Mouse (Mus musculus) cerebellum, adult 9-10 months (tissue): Measurements from ENCODE around the gene Slc16a4.

Experiments used
- DNase-seq: peaks from one replicate; pipeline ENCODE4 v3.0.0; 2022

The Slc16a4 gene

GRCm38 (mm10) chr3:107290764-107291381, at the start of gene Slc16a4:
Gene Slc16a4, plus strand, starts transcription at chr3:107291230.
- DNase-seq = no peak

GRCm38 (mm10) chr3:107241389-107242094, 49.5 kb upstream of the Slc16a4 start:
- no peak for DNase-seq

GRCm38 (mm10) chr3:107246876-107247275, 44.2 kb upstream of the Slc16a4 start:
- DNase-seq = no peak

- no peak for DNase-seq
Observed at GRCm38 (mm10) chr3:107249042-107249441, 42.0 kb upstream of the Slc16a4 start.

- DNase-seq = no peak
Observed at GRCm38 (mm10) chr3:107250320-107250719, 40.7 kb upstream of the Slc16a4 start.

GRCm38 (mm10) chr3:107252035-107252434, 39.0 kb upstream of the Slc16a4 start:
- no peak for DNase-seq

- no peak for DNase-seq
Observed at GRCm38 (mm10) chr3:107253925-107254324, 37.1 kb upstream of the Slc16a4 start.

- no peak for DNase-seq
Observed at GRCm38 (mm10) chr3:107255992-107256391, 35.0 kb upstream of the Slc16a4 start.

- DNase-seq = no peak
Observed at GRCm38 (mm10) chr3:107256724-107257123, 34.3 kb upstream of the Slc16a4 start.

GRCm38 (mm10) chr3:107257924-107258323, 33.1 kb upstream of the Slc16a4 start:
- DNase-seq = no peak

- no peak for DNase-seq
Observed at GRCm38 (mm10) chr3:107260956-107261850, 29.8 kb upstream of the Slc16a4 start.

GRCm38 (mm10) chr3:107261851-107262165, 29.2 kb upstream of the Slc16a4 start:
- no peak for DNase-seq

- DNase-seq = no peak
Observed at GRCm38 (mm10) chr3:107266814-107267345, 24.1 kb upstream of the Slc16a4 start.

- DNase-seq = no peak
Observed at GRCm38 (mm10) chr3:107272433-107272832, 18.6 kb upstream of the Slc16a4 start.

GRCm38 (mm10) chr3:107273820-107274219, 17.2 kb upstream of the Slc16a4 start:
- DNase-seq = peak; percentile 79

GRCm38 (mm10) chr3:107275351-107275750, 15.7 kb upstream of the Slc16a4 start:
- DNase-seq = no peak

GRCm38 (mm10) chr3:107275996-107276395, 15.0 kb upstream of the Slc16a4 start:
- no peak for DNase-seq

GRCm38 (mm10) chr3:107276626-107277025, 14.4 kb upstream of the Slc16a4 start:
- DNase-seq = no peak

- DNase-seq = peak; percentile 93
Observed at GRCm38 (mm10) chr3:107278479-107279269, 12.4 kb upstream of the Slc16a4 start, which contains the start of gene Lamtor5. Gene Lamtor5, plus strand, starts transcription at chr3:107278858.

- DNase-seq = no peak
Observed at GRCm38 (mm10) chr3:107286123-107286522, 4.9 kb upstream of the Slc16a4 start.

GRCm38 (mm10) chr3:107287346-107287745, 3.7 kb upstream of the Slc16a4 start:
- DNase-seq = no peak

GRCm38 (mm10) chr3:107295672-107296360, 4.8 kb downstream of the Slc16a4 start:
- DNase-seq = no peak
